Mouse (Mus musculus) C2C12 (cell line): ENCODE measurements at regions not wholly inside any gene's neighbourhood (a gene's known extent, or its start where the extent isn't known, plus 50 kb on each side); places are given as distances from the start of the nearest gene placed in this dataset.

Experiments used
- H3K27me3 ChIP-seq: one replicate; pipeline ENCODE4 v1.6.1; 2011; ENCODE audit not compliant: control insufficient read depth, insufficient read depth, insufficient read length
- H3K36me3 ChIP-seq: one replicate; pipeline ENCODE4 v1.6.1; 2011; ENCODE audit not compliant: control insufficient read depth, insufficient read depth
- H3K4me3 ChIP-seq: one replicate; pipeline ENCODE4 v1.5.1; 2011; ENCODE audit warnings: mild to moderate bottlenecking, control low read depth; ENCODE audit not compliant: poor library complexity, insufficient read depth, severe bottlenecking
- H3K79me2 ChIP-seq: one replicate; pipeline ENCODE4 v1.6.1; 2011; ENCODE audit not compliant: control insufficient read depth, insufficient read depth
- H3K79me3 ChIP-seq: one replicate; pipeline ENCODE4 v1.6.1; 2011; ENCODE audit warnings: low read depth, control low read depth
- H3ac ChIP-seq: one replicate; pipeline ENCODE3; 2011; ENCODE audit warnings: low read depth; ENCODE audit not compliant: control insufficient read depth, insufficient read length
- CEBPB ChIP-seq: IDR thresholded peaks from one replicate; pipeline ENCODE4 v1.6.1; 2011; ENCODE audit warnings: low read depth, mild to moderate bottlenecking, control low read depth, moderate library complexity
- CTCF ChIP-seq: IDR thresholded peaks from one replicate; pipeline ENCODE4 v1.5.1; 2011; ENCODE audit not compliant: control insufficient read depth, insufficient read depth, insufficient read length
- FOSL1 ChIP-seq: IDR thresholded peaks from one replicate; pipeline ENCODE4 v1.8.0; 2011; ENCODE audit warnings: mild to moderate bottlenecking, low read length; ENCODE audit not compliant: poor library complexity, insufficient read depth, severe bottlenecking
- MAX ChIP-seq: IDR thresholded peaks from one replicate; pipeline ENCODE4 v1.6.1; 2011; ENCODE audit warnings: mild to moderate bottlenecking, control low read depth
- MYOD1 ChIP-seq: IDR thresholded peaks from one replicate; pipeline ENCODE4 v1.6.1; 2011; ENCODE audit warnings: low read depth; ENCODE audit not compliant: control insufficient read depth, insufficient read length
- MYOG ChIP-seq: IDR thresholded peaks from one replicate; pipeline ENCODE4 v1.6.1; 2011; ENCODE audit not compliant: control insufficient read depth, insufficient read length; ENCODE audit errors: extremely low read depth
- USF1 ChIP-seq: IDR thresholded peaks from one replicate; pipeline ENCODE4 v1.6.1; 2011; ENCODE audit warnings: low read depth, mild to moderate bottlenecking, control low read depth, moderate library complexity

- Histone ChIP-seq H3K27me3 (no peaks in the 10 kb centered on the region), H3K79me3 (no peaks in the 10 kb centered on the region), H3ac (no peak overlapping the region), H3K36me3 (no peaks in the 10 kb centered on the region), H3K4me3 (no peak overlapping the region), H3K79me2 (no peaks in the 10 kb centered on the region)
- no peak for TF ChIP-seq USF1
- TF ChIP-seq MYOG: no peak
- no peak for TF ChIP-seq CEBPB
- no peak for TF ChIP-seq CTCF
Observed at GRCm38 (mm10) chr1:186478428-186479238, 227.2 kb downstream of the Tgfb2 start.

- H3K79me3 ChIP-seq: no peaks in the 10 kb centered on the region
- no peaks in the 10 kb centered on the region for H3K79me2 ChIP-seq
- no peaks in the 10 kb centered on the region for H3K36me3 ChIP-seq
- no peaks in the 10 kb centered on the region for H3K27me3 ChIP-seq
- no peak overlapping the region for H3K4me3 ChIP-seq
- no peak overlapping the region for H3ac ChIP-seq
- TF ChIP-seq MYOG: no peak
- TF ChIP-seq CTCF: no peak
- TF ChIP-seq MYOD1: no peak
- no peak for TF ChIP-seq USF1
- no peak for TF ChIP-seq MAX
- TF ChIP-seq FOSL1: no peak
- TF ChIP-seq CEBPB: no peak
Observed at GRCm38 (mm10) chr1:186474844-186475243, 230.9 kb downstream of the Tgfb2 start.

- Histone ChIP-seq H3ac (no peak overlapping the region), H3K27me3 (no peaks in the 10 kb centered on the region), H3K79me3 (no peaks in the 10 kb centered on the region), H3K4me3 (no peak overlapping the region), H3K36me3 (no peaks in the 10 kb centered on the region), H3K79me2 (no peaks in the 10 kb centered on the region)
- TF ChIP-seq FOSL1 (no peak), CEBPB (peak; percentile 64)
Observed at GRCm38 (mm10) chr1:186474385-186474784, 231.4 kb downstream of the Tgfb2 start.

GRCm38 (mm10) chr1:186472955-186473354 is 232.8 kb downstream of the Tgfb2 start:
- H3K4me3 ChIP-seq: no peak overlapping the region
- no peak overlapping the region for H3ac ChIP-seq
- H3K27me3 ChIP-seq: no peaks in the 10 kb centered on the region
- H3K36me3 ChIP-seq: no peaks in the 10 kb centered on the region
- no peaks in the 10 kb centered on the region for H3K79me3 ChIP-seq
- TF ChIP-seq MYOG (no peak), MAX (no peak), CTCF (no peak), MYOD1 (no peak), USF1 (no peak), FOSL1 (no peak), CEBPB (no peak)
- H3K79me2 ChIP-seq: no peaks in the 10 kb centered on the region

- Histone ChIP-seq H3K4me3 (no peak overlapping the region), H3ac (no peak overlapping the region), H3K27me3 (no peaks in the 10 kb centered on the region), H3K79me2 (no peaks in the 10 kb centered on the region), H3K79me3 (no peaks in the 10 kb centered on the region), H3K36me3 (no peaks in the 10 kb centered on the region)
- TF ChIP-seq USF1: peak; percentile 48
- TF ChIP-seq MYOG: no peak
Observed at GRCm38 (mm10) chr1:186465526-186465925, 240.3 kb downstream of the Tgfb2 start.

- Histone ChIP-seq H3K79me3 (no peaks in the 10 kb centered on the region), H3K27me3 (no peaks in the 10 kb centered on the region), H3K4me3 (no peak overlapping the region), H3ac (no peak overlapping the region), H3K79me2 (no peaks in the 10 kb centered on the region), H3K36me3 (no peaks in the 10 kb centered on the region)
- no peak for TF ChIP-seq USF1
- no peak for TF ChIP-seq FOSL1
- TF ChIP-seq MYOG: no peak
- TF ChIP-seq CTCF: no peak
- no peak for TF ChIP-seq MAX
- no peak for TF ChIP-seq MYOD1
- no peak for TF ChIP-seq CEBPB
Observed at GRCm38 (mm10) chr1:186460742-186461141, 245.0 kb downstream of the Tgfb2 start.
